Mouse (Mus musculus) spleen, adult 2 months (tissue): ENCODE results near the gene Fbxo46.

ENCODE experiments used
- CTCF ChIP-seq: fragments of 200-500 bp; IDR thresholded peaks from 2 replicates; pipeline ENCODE4 v1.5.1; 2011; ENCODE audit warnings: mild to moderate bottlenecking, inconsistent platforms; ENCODE audit not compliant: insufficient read depth, insufficient read length, insufficient replicate concordance; ENCODE audit errors: extremely low read depth
- POLR2A ChIP-seq: fragments of 200-500 bp; IDR thresholded peaks from 2 replicates; pipeline ENCODE4 v1.6.1; 2011; ENCODE audit warnings: low read depth, low read length, inconsistent platforms

GRCm38 (mm10) chr7:19103741-19104140 lies 15.9 kb upstream of the Fbxo46 start:
- TF ChIP-seq CTCF: no peak
- TF ChIP-seq POLR2A: no peak
